Mouse (Mus musculus): ENCODE measurements around the gene Wnt11. TPM values are rescaled to one million over a fixed set of nuclear protein-coding genes. Genes with fewer than 3 reads are reported as not detected.
A peak's percentile ranks its signal among the peaks of the same experiment; 100 is the strongest.

The Wnt11 gene
- polyA plus RNA-seq, 1 experiment from 2014 or later: 3.6 TPM

DNA sequence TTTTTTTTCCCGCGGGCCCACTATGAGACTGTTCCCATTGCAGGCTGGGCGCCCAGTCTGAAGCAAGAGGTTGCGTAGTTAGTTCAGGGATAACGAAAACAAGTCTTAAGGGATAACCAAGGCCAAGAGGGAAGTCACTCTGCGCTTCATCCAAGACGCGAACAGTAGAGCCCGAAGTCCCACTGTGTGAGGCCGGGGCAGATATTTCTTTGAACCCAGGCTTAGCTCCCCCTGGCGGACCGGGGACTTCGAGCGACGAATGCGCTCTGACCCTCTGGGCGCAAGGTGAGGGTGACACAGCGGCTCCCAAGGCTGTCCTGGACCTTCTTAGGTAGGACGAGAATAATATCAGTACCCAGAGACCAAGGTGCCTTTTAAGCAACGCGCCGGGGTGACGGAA lies 1.7 kb downstream of the Wnt11 start:
- 3% methylated on average over 23 of the region's 23 CpGs for WGBS

DNA sequence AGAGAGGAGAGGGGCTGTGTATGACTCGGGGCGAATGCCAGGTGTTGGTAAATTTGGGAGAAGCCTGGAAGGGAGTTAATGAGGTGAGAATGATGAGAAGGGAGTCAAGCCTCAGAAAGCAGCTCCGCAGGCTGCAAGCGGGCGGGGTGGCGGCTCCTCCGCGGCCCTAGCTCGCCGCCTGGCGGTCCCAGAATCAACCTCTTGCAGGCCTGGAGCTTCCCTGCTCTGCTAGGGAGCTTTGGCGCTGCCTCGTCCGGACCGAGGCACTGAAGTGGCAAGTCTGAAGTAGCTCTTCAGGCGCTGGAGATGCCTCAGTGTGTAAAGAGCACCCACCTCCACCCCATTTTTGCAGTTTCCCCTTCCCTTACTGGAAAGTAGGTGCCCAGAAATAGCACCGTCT lies 3.0 kb downstream of the Wnt11 start:
- H3K27me3 ChIP-seq (replicated peaks; ENCODE audit: control insufficient read depth, insufficient read depth, low read length): peaks cover 67% of the 10 kb centered on the region

More for the DNA sequence above, 1.7 kb downstream of the Wnt11 start:
- Histone ChIP-seq H3K27me3 (replicated peaks; ENCODE audit: control insufficient read depth, insufficient read depth, low read length) (peaks cover 70% of the 10 kb centered on the region), H3K27ac (ENCODE audit: low read depth) (no peak overlapping the region), H3K9me3 (ENCODE audit: control insufficient read depth, low read length) (no peaks in the 10 kb centered on the region), H3K4me3 (ENCODE audit: low read depth, low read length) (peak overlapping the region; percentile 47), H3K4me2 (ENCODE audit: low read length) (peak overlapping the region; percentile 98), H3K4me1 (replicated peaks; ENCODE audit: control insufficient read depth, insufficient read depth, low read length) (peaks cover 40% of the 10 kb centered on the region), H3K9ac (ENCODE audit: low read length) (no peak overlapping the region), H3K36me3 (ENCODE audit: control insufficient read depth, insufficient read depth, low read length) (no peaks in the 10 kb centered on the region)
- DNase-seq (ENCODE audit: low spot score): peak; percentile 83
- ATAC-seq (replicated peaks; ENCODE audit: low FRiP score, low TSS enrichment, low read depth): no peak

GRCm38 (mm10) chr7:98838729-98839141 lies 3.8 kb downstream of the Wnt11 start:
- H3K27me3 ChIP-seq (replicated peaks; ENCODE audit: control insufficient read depth, insufficient read depth, low read length): peaks cover 59% of the 10 kb centered on the region
- H3K36me3 ChIP-seq (ENCODE audit: control insufficient read depth, insufficient read depth, low read length): no peaks in the 10 kb centered on the region
- peaks cover 46% of the 10 kb centered on the region for H3K4me1 ChIP-seq (replicated peaks; ENCODE audit: control insufficient read depth, insufficient read depth, low read length)
- H3K9me3 ChIP-seq (ENCODE audit: control insufficient read depth, low read length): no peaks in the 10 kb centered on the region
- H3K27ac ChIP-seq (ENCODE audit: low read depth): no peak overlapping the region
- peak; percentile 82 for DNase-seq (ENCODE audit: low spot score)
- ATAC-seq (replicated peaks; ENCODE audit: low FRiP score, low TSS enrichment, low read depth): peak; percentile 33
- H3K4me3 ChIP-seq (ENCODE audit: low read depth, low read length): peak overlapping the region; percentile 50
- WGBS: under 1% methylated on average over 48 of the region's 48 CpGs
- peak overlapping the region; percentile 27 for H3K9ac ChIP-seq (ENCODE audit: low read length)
- peak overlapping the region; percentile 82 for H3K4me2 ChIP-seq (ENCODE audit: low read length)

More for the DNA sequence above, 3.0 kb downstream of the Wnt11 start:
- H3K9ac ChIP-seq (ENCODE audit: low read length): no peak overlapping the region
- ATAC-seq (replicated peaks; ENCODE audit: low FRiP score, low TSS enrichment, low read depth): peak; percentile 48; the same call in 1 of the 2 replicates
- peak overlapping the region; percentile 82 for H3K4me2 ChIP-seq (ENCODE audit: low read length)
- no peaks in the 10 kb centered on the region for H3K9me3 ChIP-seq (ENCODE audit: control insufficient read depth, low read length)
- H3K27ac ChIP-seq (ENCODE audit: low read depth): no peak overlapping the region
- no peaks in the 10 kb centered on the region for H3K36me3 ChIP-seq (ENCODE audit: control insufficient read depth, insufficient read depth, low read length)
- DNase-seq (ENCODE audit: low spot score): peak; percentile 86
- WGBS: 2% methylated on average over 17 of the region's 17 CpGs
- H3K4me3 ChIP-seq (ENCODE audit: low read depth, low read length): peak overlapping the region; percentile 50
- peaks cover 40% of the 10 kb centered on the region for H3K4me1 ChIP-seq (replicated peaks; ENCODE audit: control insufficient read depth, insufficient read depth, low read length)

DNA sequence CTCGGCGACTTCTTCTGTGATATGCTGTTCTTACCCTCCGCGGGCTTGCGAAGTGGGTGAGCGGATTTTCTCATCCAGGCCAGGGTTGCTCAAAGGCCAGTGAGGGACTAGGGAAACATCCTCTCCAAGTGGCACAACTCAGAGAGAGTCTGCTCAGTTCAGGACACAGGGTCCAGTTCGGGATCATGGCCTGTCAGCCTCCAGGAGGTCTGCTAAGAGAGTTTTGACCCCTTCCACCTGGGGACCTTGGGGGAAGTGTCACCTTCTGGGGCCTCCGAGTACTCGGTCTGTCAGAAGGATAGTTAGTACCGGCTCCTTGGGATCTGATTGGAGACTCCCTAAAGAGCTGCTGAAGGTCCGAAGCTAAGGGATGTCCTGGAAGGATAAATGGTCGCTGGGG lies 4.4 kb downstream of the Wnt11 start:
- Histone ChIP-seq H3K4me3 (ENCODE audit: low read depth, low read length) (peak overlapping the region; percentile 50), H3K4me2 (ENCODE audit: low read length) (peak overlapping the region; percentile 82), H3K9ac (ENCODE audit: low read length) (peak overlapping the region; percentile 27; the same call in 1 of the 2 replicates), H3K36me3 (ENCODE audit: control insufficient read depth, insufficient read depth, low read length) (no peaks in the 10 kb centered on the region), H3K9me3 (ENCODE audit: control insufficient read depth, low read length) (no peaks in the 10 kb centered on the region), H3K27me3 (replicated peaks; ENCODE audit: control insufficient read depth, insufficient read depth, low read length) (peaks cover 53% of the 10 kb centered on the region), H3K4me1 (replicated peaks; ENCODE audit: control insufficient read depth, insufficient read depth, low read length) (peaks cover 46% of the 10 kb centered on the region), H3K27ac (ENCODE audit: low read depth) (no peak overlapping the region)
- ATAC-seq (replicated peaks; ENCODE audit: low FRiP score, low TSS enrichment, low read depth): no peak
- DNase-seq (ENCODE audit: low spot score): no peak
- 11% methylated on average over 12 of the region's 12 CpGs for WGBS

DNA sequence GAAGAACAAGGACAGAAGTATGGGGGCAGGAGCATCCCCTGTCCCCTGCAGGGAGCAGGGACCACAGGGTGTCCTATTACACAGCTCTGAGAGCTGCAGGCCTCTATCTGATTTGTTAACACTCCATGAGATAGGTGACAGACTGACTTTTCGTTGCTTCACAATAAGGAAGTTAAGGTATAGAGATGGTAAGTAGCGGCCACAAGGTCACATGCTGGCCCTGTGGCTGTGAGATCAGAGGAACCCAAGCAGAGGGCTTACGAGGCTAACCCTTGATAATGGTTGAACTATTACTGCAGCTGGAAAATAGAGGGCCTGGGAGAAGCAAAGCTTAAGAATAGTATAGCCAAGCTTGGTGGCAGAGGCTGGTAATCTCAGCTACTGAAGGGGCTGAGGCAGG lies 5.9 kb downstream of the Wnt11 start:
- no peak for ATAC-seq (replicated peaks; ENCODE audit: low FRiP score, low TSS enrichment, low read depth)
- Histone ChIP-seq H3K27ac (ENCODE audit: low read depth) (no peak overlapping the region), H3K36me3 (ENCODE audit: control insufficient read depth, insufficient read depth, low read length) (no peaks in the 10 kb centered on the region), H3K4me2 (ENCODE audit: low read length) (no peak overlapping the region), H3K4me3 (ENCODE audit: low read depth, low read length) (no peak overlapping the region), H3K4me1 (replicated peaks; ENCODE audit: control insufficient read depth, insufficient read depth, low read length) (peaks cover 36% of the 10 kb centered on the region), H3K9ac (ENCODE audit: low read length) (no peak overlapping the region), H3K9me3 (ENCODE audit: control insufficient read depth, low read length) (no peaks in the 10 kb centered on the region), H3K27me3 (replicated peaks; ENCODE audit: control insufficient read depth, insufficient read depth, low read length) (peaks cover 40% of the 10 kb centered on the region)
- WGBS: 57% methylated on average over 3 of the region's 3 CpGs
- no peak for DNase-seq (ENCODE audit: low spot score)

- ATAC-seq (replicated peaks; ENCODE audit: low FRiP score, low TSS enrichment, low read depth) (no peak), DNase-seq (ENCODE audit: low spot score) (no peak)
- Histone ChIP-seq H3K4me3 (ENCODE audit: low read depth, low read length) (no peak overlapping the region), H3K9me3 (ENCODE audit: control insufficient read depth, low read length) (no peaks in the 10 kb centered on the region), H3K27ac (ENCODE audit: low read depth) (no peak overlapping the region), H3K4me1 (replicated peaks; ENCODE audit: control insufficient read depth, insufficient read depth, low read length) (peaks cover 28% of the 10 kb centered on the region), H3K4me2 (ENCODE audit: low read length) (no peak overlapping the region), H3K36me3 (ENCODE audit: control insufficient read depth, insufficient read depth, low read length) (no peaks in the 10 kb centered on the region), H3K9ac (ENCODE audit: low read length) (no peak overlapping the region), H3K27me3 (replicated peaks; ENCODE audit: control insufficient read depth, insufficient read depth, low read length) (peaks cover 30% of the 10 kb centered on the region)
- 39% methylated on average over 3 of the region's 3 CpGs for WGBS
Measured at GRCm38 (mm10) chr7:98841802-98842201, 6.9 kb downstream of the Wnt11 start.

DNA sequence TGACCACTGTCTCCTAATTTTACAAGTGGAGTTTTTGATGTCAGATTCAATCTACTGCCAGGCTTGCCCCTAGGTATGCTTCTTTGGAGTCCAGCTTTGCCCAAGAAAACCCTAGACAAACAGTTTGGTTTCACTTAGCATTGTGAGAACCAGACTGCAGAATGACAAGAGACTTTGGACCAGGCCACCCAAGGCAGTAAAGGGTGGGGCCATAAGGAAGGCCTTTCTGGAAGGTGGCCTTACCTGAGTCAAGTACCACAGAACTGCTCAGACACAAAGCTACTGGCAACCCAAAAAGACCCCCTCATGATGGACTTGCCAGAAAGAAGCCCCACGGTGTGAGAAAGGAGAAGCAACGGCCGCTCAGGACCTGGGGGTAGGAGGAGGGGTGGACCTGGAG lies 8.1 kb downstream of the Wnt11 start:
- Histone ChIP-seq H3K27ac (ENCODE audit: low read depth) (no peak overlapping the region), H3K4me3 (ENCODE audit: low read depth, low read length) (no peak overlapping the region), H3K36me3 (ENCODE audit: control insufficient read depth, insufficient read depth, low read length) (no peaks in the 10 kb centered on the region), H3K4me1 (replicated peaks; ENCODE audit: control insufficient read depth, insufficient read depth, low read length) (peaks cover 19% of the 10 kb centered on the region), H3K4me2 (ENCODE audit: low read length) (no peak overlapping the region), H3K9me3 (ENCODE audit: control insufficient read depth, low read length) (no peaks in the 10 kb centered on the region), H3K9ac (ENCODE audit: low read length) (no peak overlapping the region), H3K27me3 (replicated peaks; ENCODE audit: control insufficient read depth, insufficient read depth, low read length) (peaks cover 19% of the 10 kb centered on the region)
- DNase-seq (ENCODE audit: low spot score) (no peak), ATAC-seq (replicated peaks; ENCODE audit: low FRiP score, low TSS enrichment, low read depth) (no peak)
- 91% methylated on average over 3 of the region's 3 CpGs for WGBS

DNA sequence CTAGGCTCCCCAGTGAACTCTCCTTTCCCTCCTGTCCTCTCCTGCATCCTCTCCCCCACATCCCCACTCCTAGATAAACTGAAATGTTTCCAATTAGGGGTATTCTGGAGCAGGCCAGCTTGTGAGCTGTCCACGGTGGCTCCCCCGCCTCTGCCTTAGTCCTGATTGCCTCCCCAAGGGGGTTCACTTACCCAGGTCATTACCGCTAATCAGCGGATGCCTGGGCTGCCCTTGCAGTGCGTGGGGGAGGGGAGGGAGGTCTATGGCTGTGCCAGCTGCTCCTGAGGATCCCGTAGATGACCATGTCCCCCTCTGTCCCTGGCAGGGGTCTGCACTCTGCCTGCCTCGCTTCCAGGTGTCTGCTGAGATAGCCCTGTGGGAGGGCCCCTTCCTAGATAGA lies 8.7 kb downstream of the Wnt11 start:
- Histone ChIP-seq H3K4me2 (ENCODE audit: low read length) (no peak overlapping the region), H3K4me1 (replicated peaks; ENCODE audit: control insufficient read depth, insufficient read depth, low read length) (peaks cover 20% of the 10 kb centered on the region), H3K9ac (ENCODE audit: low read length) (no peak overlapping the region), H3K4me3 (ENCODE audit: low read depth, low read length) (no peak overlapping the region), H3K27ac (ENCODE audit: low read depth) (no peak overlapping the region), H3K9me3 (ENCODE audit: control insufficient read depth, low read length) (no peaks in the 10 kb centered on the region), H3K27me3 (replicated peaks; ENCODE audit: control insufficient read depth, insufficient read depth, low read length) (peaks cover 16% of the 10 kb centered on the region), H3K36me3 (ENCODE audit: control insufficient read depth, insufficient read depth, low read length) (no peaks in the 10 kb centered on the region)
- DNase-seq (ENCODE audit: low spot score) (no peak), ATAC-seq (replicated peaks; ENCODE audit: low FRiP score, low TSS enrichment, low read depth) (no peak)
- 40% methylated on average over 7 of the region's 7 CpGs for WGBS

- Histone ChIP-seq H3K27ac (ENCODE audit: low read depth) (no peak overlapping the region), H3K4me3 (ENCODE audit: low read depth, low read length) (no peak overlapping the region), H3K36me3 (ENCODE audit: control insufficient read depth, insufficient read depth, low read length) (no peaks in the 10 kb centered on the region), H3K4me1 (replicated peaks; ENCODE audit: control insufficient read depth, insufficient read depth, low read length) (peaks cover 23% of the 10 kb centered on the region), H3K9me3 (ENCODE audit: control insufficient read depth, low read length) (no peaks in the 10 kb centered on the region), H3K27me3 (replicated peaks; ENCODE audit: control insufficient read depth, insufficient read depth, low read length) (no peaks in the 10 kb centered on the region), H3K4me2 (ENCODE audit: low read length) (no peak overlapping the region), H3K9ac (ENCODE audit: low read length) (no peak overlapping the region)
- WGBS: 78% methylated on average over 8 of the region's 8 CpGs
- ATAC-seq (replicated peaks; ENCODE audit: low FRiP score, low TSS enrichment, low read depth) (no peak), DNase-seq (ENCODE audit: low spot score) (no peak)
Measured at GRCm38 (mm10) chr7:98848899-98849640, 14.2 kb downstream of the Wnt11 start.
